Mouse (Mus musculus) kidney, adult 2 months (tissue): ENCODE results near the gene Fbrsl1.

Experiments used
- CTCF ChIP-seq: fragments of 200-500 bp; conservative IDR thresholded peaks from 2 replicates; pipeline ENCODE4 v1.5.1; 2011; ENCODE audit warnings: low read depth, mild to moderate bottlenecking, control low read depth, low read length, moderate library complexity, mixed read lengths; ENCODE audit not compliant: insufficient read depth, insufficient read length
- POLR2A ChIP-seq: fragments of 200-500 bp; IDR thresholded peaks from one replicate; pipeline ENCODE4 v1.6.1; 2011; ENCODE audit warnings: low read depth, low read length, control low read depth

- no peak for TF ChIP-seq CTCF
- no peak for TF ChIP-seq POLR2A
These were observed 26.9 kb downstream of the Fbrsl1 start for GRCm38 (mm10) chr5:110421393-110421792.
